ENCODE assay signal across 23 mouse cellular contexts in the genomic region with DNA sequence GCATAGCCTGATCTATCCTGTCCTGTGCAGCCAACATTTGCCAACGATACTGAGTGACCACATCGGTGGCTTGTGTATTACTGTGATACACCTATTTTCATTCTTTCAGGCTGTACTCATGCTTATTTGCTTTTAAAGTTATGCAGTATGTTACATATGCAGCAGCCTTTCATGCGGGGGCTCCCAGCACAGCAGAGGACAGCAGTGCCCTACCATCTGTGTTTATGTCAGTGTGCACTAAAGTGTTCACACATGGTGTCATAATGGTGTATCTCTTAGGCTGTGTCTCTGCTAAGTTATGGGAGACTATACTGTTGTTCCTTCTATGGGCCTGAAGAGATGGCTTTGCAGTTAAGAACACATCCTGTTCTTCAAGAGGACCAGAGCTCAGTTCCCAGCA. TPM values are rescaled to one million over a fixed set of nuclear protein-coding genes. Genes with fewer than 3 reads are reported as not detected.
A peak's percentile ranks its signal among the peaks of the same experiment; 100 is the strongest.
DNase-seq lines count a peak whose midpoint lies in the region; ATAC-seq and TF ChIP-seq lines count a peak whose summit lies in the region.
"Had no signal": no experiment of that assay in that cellular context is flagged by ENCODE, and none has a peak within 500 bp of the region (broad histone marks: within the 10 kb centered on the region; RNA-seq: fewer than 3 reads in every experiment).

No protein-coding gene starts in this region.

- 86% methylated on average over 3 of the region's 3 CpGs for WGBS in forebrain, postnatal 0 days

- peak; percentile 85 for DNase-seq in heart, adult 11 months
- no peak for DNase-seq in heart, adult 9 months (ENCODE audit: low spot score in 2 of 2)
- DNase-seq in left cerebral cortex, postnatal 36 days (ENCODE audit: low spot score in 2 of 2): peak; percentile 5 to 24
- DNase-seq in left cerebral cortex, adult 9 months (ENCODE audit: low spot score in 2 of 2): no peak
- DNase-seq in forebrain, postnatal 0 days: peak; percentile 26
- peak; percentile 41 for DNase-seq in telencephalon, adult 2 months (ENCODE audit: low read depth, low spot score)
- no peak for DNase-seq in yolk sac, embryonic 10.5 days (ENCODE audit: low spot score)
- DNase-seq: adrenal gland, postnatal 36 days; B cell, adult 2 months; cerebellum, adult 11-12 months; cerebellum, postnatal 10 days; gastrocnemius, postnatal 25 days; heart, postnatal 36 days; kidney, adult 11 months; kidney, postnatal 36 days; thymus, postnatal 14 days had no signal

- no peak for TF ChIP-seq CTCF in forebrain, postnatal 0 days (IDR thresholded peaks at IDR 0.05; ENCODE audit: low read depth)

- H3K4me3 ChIP-seq in forebrain, postnatal 0 days (ENCODE audit: low read depth, low read length): no peak overlapping the region
- H3K4me3 ChIP-seq: heart, embryonic 15.5 days; hindbrain, embryonic 13.5 days; kidney, embryonic 15.5 days had no signal

- peak; percentile 95 for ATAC-seq in forebrain, postnatal 0 days
- ATAC-seq: Patski had no signal

- intact Hi-C loops in left cerebral cortex, postnatal 36 days (cut with DNase I): no loop called here

- no peaks in the 10 kb centered on the region for H3K36me3 ChIP-seq in forebrain, postnatal 0 days (ENCODE audit: insufficient read depth)
- H3K36me3 ChIP-seq: G1E; heart, embryonic 15.5 days; hindbrain, embryonic 13.5 days; kidney, embryonic 15.5 days had no signal

- H3K9me3 ChIP-seq in forebrain, postnatal 0 days (ENCODE audit: low read length): no peaks in the 10 kb centered on the region
- H3K9me3 ChIP-seq: G1E; heart, embryonic 15.5 days; hindbrain, embryonic 13.5 days; kidney, embryonic 15.5 days had no signal

- H3K9ac ChIP-seq in forebrain, postnatal 0 days: no peak overlapping the region
- H3K9ac ChIP-seq: heart, embryonic 15.5 days; hindbrain, embryonic 13.5 days; kidney, embryonic 15.5 days had no signal

- no peaks in the 10 kb centered on the region for H3K27me3 ChIP-seq in forebrain, postnatal 0 days (ENCODE audit: insufficient read depth, low read length)
- H3K27me3 ChIP-seq: CH12.LX; heart, embryonic 15.5 days; hindbrain, embryonic 13.5 days; kidney, embryonic 15.5 days had no signal

- no peaks in the 10 kb centered on the region for H3K4me1 ChIP-seq in forebrain, postnatal 0 days (ENCODE audit: insufficient read depth)
- H3K4me1 ChIP-seq: kidney, embryonic 15.5 days had no signal

- H3K27ac ChIP-seq in forebrain, postnatal 0 days (ENCODE audit: low read depth, low read length): no peak overlapping the region
- H3K27ac ChIP-seq: heart, embryonic 15.5 days; hindbrain, embryonic 13.5 days; kidney, embryonic 15.5 days had no signal

- no peak overlapping the region for H3K4me2 ChIP-seq in forebrain, postnatal 0 days (ENCODE audit: low read depth)
- H3K4me2 ChIP-seq: heart, embryonic 15.5 days; hindbrain, embryonic 13.5 days; kidney, embryonic 15.5 days; midbrain, embryonic 11.5 days had no signal

RNA-seq across cellular contexts. Expression of gene Phlpp1, which starts 45.0 kb away (rescaled TPM):
- 10 to 100 TPM; 64.2 to 65.0 TPM for total RNA-seq in left cerebral cortex, postnatal 36 days (2021)
- total RNA-seq in forebrain, postnatal 0 days (2014; rRNA removed): 23.5 and 32.5 TPM in 2 replicates
- 3.6 and 5.1 TPM in 2 replicates for polyA plus RNA-seq in forebrain, postnatal 0 days (2015; fragmentation: Nextera tagmentation; extraction: Ambion mirVana)

Comparison
In these comparisons a context has a peak if more than half of its experiments do, and no peak if none do; other contexts are left out.
1. DNase-seq: peak in heart, adult 11 months (single experiment), left cerebral cortex, postnatal 36 days (2 of 2), forebrain, postnatal 0 days (single experiment) and telencephalon, adult 2 months (single experiment); none in heart, adult 9 months (0 of 2), left cerebral cortex, adult 9 months (0 of 2) and yolk sac, embryonic 10.5 days (single experiment).